ENCODE assay signal across 19 mouse cellular contexts in genomic region chr14:32145809-32146511, GRCm38 (mm10). TPM values are rescaled to one million over a fixed set of nuclear protein-coding genes. Genes with fewer than 3 reads are reported as not detected.
DNase-seq lines count a peak whose midpoint lies in the region; ATAC-seq and TF ChIP-seq lines count a peak whose summit lies in the region.
"Had no signal": no experiment of that assay in that cellular context is flagged by ENCODE, and none has a peak within 500 bp of the region (broad histone marks: within the 10 kb centered on the region; RNA-seq: fewer than 3 reads in every experiment).

No protein-coding gene starts in this region.

- no peaks in the 10 kb centered on the region for H3K36me3 ChIP-seq in heart, embryonic 12.5 days
- H3K36me3 ChIP-seq in heart, adult 2 months (ENCODE audit: control insufficient read depth, insufficient read depth, low read length): no peaks in the 10 kb centered on the region
- no peaks in the 10 kb centered on the region for H3K36me3 ChIP-seq in liver, embryonic 15.5 days (replicated peaks)
- H3K36me3 ChIP-seq: embryonic facial prominence, embryonic 13.5 days; midbrain, embryonic 12.5 days had no signal

- TF ChIP-seq POLR2A in heart, adult 2 months (IDR thresholded peaks at IDR 0.05; ENCODE audit: insufficient read depth, low read depth, low read length): no peak

- no peak overlapping the region for H3K9ac ChIP-seq in heart, embryonic 12.5 days
- no peak overlapping the region for H3K9ac ChIP-seq in heart, adult 2 months (ENCODE audit: low read depth, low read length)
- H3K9ac ChIP-seq in liver, embryonic 15.5 days: peak overlapping the region; percentile 63
- H3K9ac ChIP-seq: embryonic facial prominence, embryonic 13.5 days; midbrain, embryonic 12.5 days had no signal

- no peak for DNase-seq in heart, adult 2 months
- DNase-seq in spleen, adult 12 weeks (ENCODE audit: low spot score): peak; percentile 60
- no peak for DNase-seq in spleen, adult 18-20 months
- DNase-seq in adrenal gland, postnatal 36 days: no peak
- no peak for DNase-seq in layer of hippocampus, postnatal 14 days (ENCODE audit: low spot score in 2 of 2)
- DNase-seq in right cerebral cortex, postnatal 25 days: no peak
- DNase-seq: adrenal gland, adult 2 months; cerebellum, adult 18-20 months; layer of hippocampus, postnatal 36 days; retina, postnatal 1 day had no signal

- TF ChIP-seq CTCF in heart, adult 2 months (IDR thresholded peaks at IDR 0.05): no peak

- TF ChIP-seq EP300 in heart, adult 2 months (IDR thresholded peaks at IDR 0.05; ENCODE audit: insufficient read depth, low read depth, low read length): no peak

- H3K27ac ChIP-seq in heart, embryonic 12.5 days (ENCODE audit: poor library complexity, severe bottlenecking): peak overlapping the region; percentile 38
- no peak overlapping the region for H3K27ac ChIP-seq in heart, adult 2 months
- H3K27ac ChIP-seq in liver, embryonic 15.5 days (replicated peaks): peak overlapping the region; percentile 96
- H3K27ac ChIP-seq: embryonic facial prominence, embryonic 13.5 days; midbrain, embryonic 12.5 days had no signal

- H3K27me3 ChIP-seq in heart, embryonic 12.5 days (replicated peaks): no peaks in the 10 kb centered on the region
- H3K27me3 ChIP-seq in heart, adult 2 months (ENCODE audit: control insufficient read depth, insufficient read depth, low read length): no peaks in the 10 kb centered on the region; the same call in 1 of the 2 replicates
- no peaks in the 10 kb centered on the region for H3K27me3 ChIP-seq in liver, embryonic 15.5 days
- H3K27me3 ChIP-seq: embryonic facial prominence, embryonic 13.5 days; midbrain, embryonic 12.5 days had no signal

- peak; percentile 86 for ATAC-seq in heart, embryonic 12.5 days (ENCODE audit: insufficient number of reproducible peaks, low FRiP score)
- peak; percentile 97 for ATAC-seq in liver, embryonic 15.5 days (ENCODE audit: insufficient read depth)

- H3K79me2 ChIP-seq in heart, adult 2 months (replicated peaks; ENCODE audit: control insufficient read depth, insufficient read depth, low read length): no peaks in the 10 kb centered on the region

- intact Hi-C loops in heart, adult 2 months (cut with DNase I): no loop called here

- no peak overlapping the region for H3K4me3 ChIP-seq in heart, embryonic 12.5 days
- no peak overlapping the region for H3K4me3 ChIP-seq in heart, adult 2 months
- H3K4me3 ChIP-seq in liver, embryonic 15.5 days (replicated peaks): peak overlapping the region; percentile 50
- H3K4me3 ChIP-seq: embryonic facial prominence, embryonic 13.5 days; midbrain, embryonic 12.5 days had no signal

- WGBS in heart, embryonic 12.5 days: 34% methylated on average over 7 of the region's 7 CpGs
- 43% methylated on average over 7 of the region's 7 CpGs for WGBS in heart, adult 2 months
- 20% methylated on average over 7 of the region's 7 CpGs for WGBS in liver, embryonic 15.5 days (ENCODE audit: insufficient replicate concordance)

- peak overlapping the region; percentile 7; the same call in 1 of the 2 replicates for H3K4me2 ChIP-seq in heart, embryonic 12.5 days
- H3K4me2 ChIP-seq in liver, embryonic 15.5 days: peak overlapping the region; percentile 69
- H3K4me2 ChIP-seq: embryonic facial prominence, embryonic 13.5 days; midbrain, embryonic 12.5 days had no signal

- H3K4me1 ChIP-seq in heart, embryonic 12.5 days (replicated peaks): peaks cover 9% of the 10 kb centered on the region
- no peaks in the 10 kb centered on the region for H3K4me1 ChIP-seq in heart, adult 2 months (ENCODE audit: control insufficient read depth, insufficient read depth, low read length)
- H3K4me1 ChIP-seq in liver, embryonic 15.5 days (replicated peaks): peaks cover 26% of the 10 kb centered on the region
- H3K4me1 ChIP-seq: embryonic facial prominence, embryonic 13.5 days; midbrain, embryonic 12.5 days had no signal

- 0 out of 2 replicates have a peak, but pooled peaks cover 4% of the 10 kb centered on the region for H3K9me3 ChIP-seq in heart, embryonic 12.5 days (replicated peaks)
- H3K9me3 ChIP-seq in liver, embryonic 15.5 days (replicated peaks): 0 out of 2 replicates have a peak, but pooled peaks cover 3% of the 10 kb centered on the region
- H3K9me3 ChIP-seq: embryonic facial prominence, embryonic 13.5 days had no signal

RNA-seq across cellular contexts. Expression of gene Msmb, which starts 4.1 kb away (rescaled TPM):
- polyA plus RNA-seq in heart, embryonic 12.5 days (2016; fragmentation: Nextera tagmentation; extraction: Ambion mirVana): not detected in 2 replicates
- not detected for total RNA-seq in heart, adult 2 months (2021)
- polyA plus RNA-seq in heart, adult 2 months (2012; rRNA removed): not detected in 2 replicates
- polyA plus RNA-seq in liver, embryonic 15.5 days (2015; fragmentation: Nextera tagmentation; extraction: Ambion mirVana): 0.30 and 0.31 TPM in 2 replicates
- total RNA-seq in adrenal gland, postnatal 36 days (2021): not detected
- not detected for total RNA-seq in layer of hippocampus, postnatal 14 days (2021)
- total RNA-seq: adrenal gland, adult 2 months; layer of hippocampus, postnatal 36 days; liver, adult 2 months had no signal
- polyA plus RNA-seq: adrenal gland, adult 2 months; C2C12; embryonic facial prominence, embryonic 13.5 days; gonadal fat pad, adult 2 months; liver, adult 2 months; midbrain, embryonic 12.5 days; neural tube, embryonic 11.5 days; stomach, embryonic 16.5 days had no signal

RNA-seq across cellular contexts. Expression of gene Ncoa4, which starts 13.7 kb away (rescaled TPM):
- polyA plus RNA-seq in heart, embryonic 12.5 days (2016; fragmentation: Nextera tagmentation; extraction: Ambion mirVana): 146 and 147 TPM in 2 replicates
- total RNA-seq in heart, adult 2 months (2021): 100 to 1,000 TPM; 135 to 196 TPM
- polyA plus RNA-seq in heart, adult 2 months (2012; rRNA removed): 36.7 and 72.2 TPM in 2 replicates
- 332 and 365 TPM in 2 replicates for polyA plus RNA-seq in liver, embryonic 15.5 days (2015; fragmentation: Nextera tagmentation; extraction: Ambion mirVana)
- 100 to 1,000 TPM; 194 to 226 TPM for total RNA-seq in adrenal gland, postnatal 36 days (2021)
- total RNA-seq in layer of hippocampus, postnatal 14 days (2021): 100 to 1,000 TPM; 137 to 141 TPM

RNA-seq across cellular contexts. Expression of gene Timm23, which starts 55.7 kb away (rescaled TPM):
- polyA plus RNA-seq in heart, embryonic 12.5 days (2016; fragmentation: Nextera tagmentation; extraction: Ambion mirVana): 279 and 286 TPM in 2 replicates
- 100 to 1,000 TPM; 206 to 234 TPM for total RNA-seq in heart, adult 2 months (2021)
- 264 and 384 TPM in 2 replicates for polyA plus RNA-seq in heart, adult 2 months (2012; rRNA removed)
- polyA plus RNA-seq in liver, embryonic 15.5 days (2015; fragmentation: Nextera tagmentation; extraction: Ambion mirVana): 159 and 163 TPM in 2 replicates
- 100 to 1,000 TPM; 119 to 145 TPM for total RNA-seq in adrenal gland, postnatal 36 days (2021)
- total RNA-seq in layer of hippocampus, postnatal 14 days (2021): 100 to 1,000 TPM in 1 of 2 experiments, 10 to 100 TPM in 1; 70.4 to 104 TPM

RNA-seq across cellular contexts. Expression of gene Parg, which starts 55.8 kb away (rescaled TPM):
- polyA plus RNA-seq in heart, embryonic 12.5 days (2016; fragmentation: Nextera tagmentation; extraction: Ambion mirVana): 35.5 and 37.9 TPM in 2 replicates
- 10 to 100 TPM; 20.0 to 21.2 TPM for total RNA-seq in heart, adult 2 months (2021)
- 3.7 and 6.3 TPM in 2 replicates for polyA plus RNA-seq in heart, adult 2 months (2012; rRNA removed)
- polyA plus RNA-seq in liver, embryonic 15.5 days (2015; fragmentation: Nextera tagmentation; extraction: Ambion mirVana): 13.0 and 13.1 TPM in 2 replicates
- 10 to 100 TPM; 58.1 to 63.2 TPM for total RNA-seq in adrenal gland, postnatal 36 days (2021)
- 10 to 100 TPM; 40.5 to 41.6 TPM for total RNA-seq in layer of hippocampus, postnatal 14 days (2021)
